Mouse (Mus musculus): ENCODE data around the gene Zfp219. TPM values are rescaled to one million over a fixed set of nuclear protein-coding genes. Genes with fewer than 3 reads are reported as not detected.

Gene Zfp219
- polyA plus RNA-seq, 1 experiment = 54.3 TPM

GRCm38 (mm10) chr14:52039332-52039731, 18.8 kb upstream of the Zfp219 start:
- no peak overlapping the region for H3K4me3 ChIP-seq (ENCODE audit: insufficient read depth, low read length)
- no peak for TF ChIP-seq CTCF (IDR thresholded peaks at IDR 0.05; ENCODE audit: extremely low read depth, insufficient read depth, low read length)
- no peak for TF ChIP-seq POLR2A (IDR thresholded peaks at IDR 0.05; ENCODE audit: extremely low read depth, insufficient read depth, low read length)
- H3K4me1 ChIP-seq (ENCODE audit: control insufficient read depth, insufficient read depth, low read length) = no peaks in the 10 kb centered on the region
- no peak overlapping the region for H3K27ac ChIP-seq (ENCODE audit: insufficient read depth, low read length)

- Histone ChIP-seq H3K4me3 (ENCODE audit: insufficient read depth, low read length) (no peak overlapping the region), H3K4me1 (ENCODE audit: control insufficient read depth, insufficient read depth, low read length) (no peaks in the 10 kb centered on the region), H3K27ac (ENCODE audit: insufficient read depth, low read length) (no peak overlapping the region)
- no peak for TF ChIP-seq POLR2A (IDR thresholded peaks at IDR 0.05; ENCODE audit: extremely low read depth, insufficient read depth, low read length)
- no peak for TF ChIP-seq CTCF (IDR thresholded peaks at IDR 0.05; ENCODE audit: extremely low read depth, insufficient read depth, low read length)
These were observed 15.4 kb upstream of the Zfp219 start for GRCm38 (mm10) chr14:52035926-52036325.

GRCm38 (mm10) chr14:52026342-52026741, 5.8 kb upstream of the Zfp219 start:
- Histone ChIP-seq H3K4me3 (ENCODE audit: insufficient read depth, low read length) (no peak overlapping the region), H3K4me1 (ENCODE audit: control insufficient read depth, insufficient read depth, low read length) (no peaks in the 10 kb centered on the region), H3K27ac (ENCODE audit: insufficient read depth, low read length) (no peak overlapping the region)
- TF ChIP-seq CTCF (IDR thresholded peaks at IDR 0.05; ENCODE audit: extremely low read depth, insufficient read depth, low read length) (no peak), POLR2A (IDR thresholded peaks at IDR 0.05; ENCODE audit: extremely low read depth, insufficient read depth, low read length) (no peak)

- TF ChIP-seq CTCF (IDR thresholded peaks at IDR 0.05; ENCODE audit: extremely low read depth, insufficient read depth, low read length) (no peak), POLR2A (IDR thresholded peaks at IDR 0.05; ENCODE audit: extremely low read depth, insufficient read depth, low read length) (no peak)
- H3K4me1 ChIP-seq (ENCODE audit: control insufficient read depth, insufficient read depth, low read length) = peaks cover 2% of the 10 kb centered on the region; the same call in 1 of the 2 replicates
- H3K4me3 ChIP-seq (ENCODE audit: insufficient read depth, low read length) = no peak overlapping the region
- no peak overlapping the region for H3K27ac ChIP-seq (ENCODE audit: insufficient read depth, low read length)
These were observed 3.6 kb upstream of the Zfp219 start for GRCm38 (mm10) chr14:52024133-52024532.

GRCm38 (mm10) chr14:52022709-52023459, 2.4 kb upstream of the Zfp219 start:
- Histone ChIP-seq H3K4me1 (ENCODE audit: control insufficient read depth, insufficient read depth, low read length) (peaks cover 2% of the 10 kb centered on the region; the same call in 1 of the 2 replicates), H3K27ac (ENCODE audit: insufficient read depth, low read length) (no peak overlapping the region), H3K4me3 (ENCODE audit: insufficient read depth, low read length) (peak overlapping the region; percentile 1; the same call in 1 of the 2 replicates)
- TF ChIP-seq POLR2A (IDR thresholded peaks at IDR 0.05; ENCODE audit: extremely low read depth, insufficient read depth, low read length) = no peak
- TF ChIP-seq CTCF (IDR thresholded peaks at IDR 0.05; ENCODE audit: extremely low read depth, insufficient read depth, low read length) = peak; percentile 76

GRCm38 (mm10) chr14:52022244-52022708, 1.7 kb upstream of the Zfp219 start:
- TF ChIP-seq POLR2A (IDR thresholded peaks at IDR 0.05; ENCODE audit: extremely low read depth, insufficient read depth, low read length) = no peak
- TF ChIP-seq CTCF (IDR thresholded peaks at IDR 0.05; ENCODE audit: extremely low read depth, insufficient read depth, low read length) = no peak
- H3K27ac ChIP-seq (ENCODE audit: insufficient read depth, low read length) = no peak overlapping the region
- H3K4me1 ChIP-seq (ENCODE audit: control insufficient read depth, insufficient read depth, low read length) = peaks cover 2% of the 10 kb centered on the region; the same call in 1 of the 2 replicates

GRCm38 (mm10) chr14:52021568-52022212, 1.2 kb upstream of the Zfp219 start:
- Histone ChIP-seq H3K4me3 (ENCODE audit: insufficient read depth, low read length) (no peak overlapping the region), H3K4me1 (ENCODE audit: control insufficient read depth, insufficient read depth, low read length) (peaks cover 2% of the 10 kb centered on the region; the same call in 1 of the 2 replicates), H3K27ac (ENCODE audit: insufficient read depth, low read length) (no peak overlapping the region)
- TF ChIP-seq POLR2A (IDR thresholded peaks at IDR 0.05; ENCODE audit: extremely low read depth, insufficient read depth, low read length) (no peak), CTCF (IDR thresholded peaks at IDR 0.05; ENCODE audit: extremely low read depth, insufficient read depth, low read length) (no peak)

More at GRCm38 (mm10) chr14:52022244-52022708, 1.7 kb upstream of the Zfp219 start:
- H3K4me3 ChIP-seq (ENCODE audit: insufficient read depth, low read length) = no peak overlapping the region

- Histone ChIP-seq H3K4me1 (ENCODE audit: control insufficient read depth, insufficient read depth, low read length) (peaks cover 2% of the 10 kb centered on the region; the same call in 1 of the 2 replicates), H3K27ac (ENCODE audit: insufficient read depth, low read length) (no peak overlapping the region), H3K4me3 (ENCODE audit: insufficient read depth, low read length) (no peak overlapping the region)
- TF ChIP-seq POLR2A (IDR thresholded peaks at IDR 0.05; ENCODE audit: extremely low read depth, insufficient read depth, low read length) = no peak
- no peak for TF ChIP-seq CTCF (IDR thresholded peaks at IDR 0.05; ENCODE audit: extremely low read depth, insufficient read depth, low read length)
These were observed 601 bp upstream of the Zfp219 start for GRCm38 (mm10) chr14:52021138-52021529.

- peak; percentile 90 for TF ChIP-seq POLR2A (IDR thresholded peaks at IDR 0.05; ENCODE audit: extremely low read depth, insufficient read depth, low read length)
- no peak for TF ChIP-seq CTCF (IDR thresholded peaks at IDR 0.05; ENCODE audit: extremely low read depth, insufficient read depth, low read length)
- H3K27ac ChIP-seq (ENCODE audit: insufficient read depth, low read length) = peak overlapping the region; percentile 95
- H3K4me3 ChIP-seq (ENCODE audit: insufficient read depth, low read length) = peak overlapping the region; percentile 69
- H3K4me1 ChIP-seq (ENCODE audit: control insufficient read depth, insufficient read depth, low read length) = peaks cover 2% of the 10 kb centered on the region; the same call in 1 of the 2 replicates
These were observed 768 bp downstream of the Zfp219 start for GRCm38 (mm10) chr14:52019590-52020340.
